Mouse (Mus musculus) skeletal muscle tissue, postnatal 0 days (tissue): Measurements from ENCODE around the gene Tlr9. TPM values are rescaled to one million over a fixed set of nuclear protein-coding genes. Genes with fewer than 3 reads are reported as not detected.

Experiments
- microRNA counts: library from miRNA; unstranded; fragments of <30 nt; microRNA quantifications from one replicate; lab custom pipeline; 2015
- microRNA-seq, 2 experiments: library from miRNA; unstranded; fragments of <30 nt; microRNA quantifications; one replicate each; pipeline ENCODE4; 2016
- polyA plus RNA-seq: library from polyadenylated mRNA; unstranded; fragments of >200 nt; fragmentation: Nextera tagmentation; extraction: Ambion mirVana; gene quantifications from 2 replicates; pipeline ENCODE4 v1.2.1, GENCODE M21; 2015

Gene Tlr9
- polyA plus RNA-seq = 0.08 and 0.09 TPM in 2 replicates

GRCm38 (mm10) chr9:106222261-106222851 lies at the start of gene Tlr9:
Gene Tlr9 (plus strand): TSS chr9:106222598.

DNA sequence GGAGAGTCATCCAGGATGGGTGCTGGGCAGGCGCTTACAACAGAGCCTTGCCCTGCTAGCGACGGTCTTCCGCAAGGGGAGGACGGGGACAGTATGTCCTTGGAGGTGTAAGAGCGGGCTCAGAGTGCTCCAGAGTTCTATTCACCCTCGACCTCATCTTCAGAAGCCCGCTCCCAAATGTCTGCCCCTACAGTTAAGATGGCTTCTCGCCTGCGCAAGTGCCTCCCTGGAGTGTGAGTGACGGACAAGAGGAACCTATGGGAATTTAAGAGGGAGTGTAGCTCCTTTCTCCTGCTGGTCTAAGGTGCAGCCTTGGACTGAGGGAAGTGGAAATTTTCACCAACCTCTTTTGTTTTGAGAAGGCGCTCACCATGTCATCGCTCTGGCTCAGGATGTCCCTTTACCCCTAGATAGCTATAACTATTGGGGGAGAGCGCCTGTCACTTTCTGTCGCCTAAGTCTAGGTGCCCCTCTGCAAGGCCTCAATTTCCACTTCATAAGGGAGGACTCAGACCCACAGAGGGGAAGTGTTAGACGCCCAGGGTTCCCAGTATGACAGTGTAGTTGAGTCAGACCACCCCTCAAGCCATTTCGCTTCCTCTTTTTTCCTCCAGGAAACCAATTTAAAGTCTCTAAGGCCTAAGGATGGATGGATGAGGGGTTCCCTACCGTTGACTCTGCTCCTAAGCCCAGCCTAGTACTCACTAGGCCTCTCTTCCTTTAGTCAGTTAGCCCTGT lies 22.7 kb upstream of the Tlr9 start, which contains the start of gene Ppm1m:
TSS of gene Ppm1m (minus strand) at position 212 of the 738 bp plus-strand sequence.

GRCm38 (mm10) chr9:106202819-106203636 lies 19.4 kb upstream of the Tlr9 start, which contains the start of gene Twf2:
Gene Twf2 (plus strand): TSS chr9:106203108.

MicroRNAs encoded within 50 kb of the gene (microRNA counts, 519-probe panel; counts per million panel counts)
- 7,143 counts per million, percentile 96 among the panel's probes with 10 or more counts for microRNA mmu-let-7g (lab: Ali Mortazavi, UCI)

Small RNA genes within 50 kb of the gene (microRNA-seq; reads per million reads assigned to microRNA genes)
- 30,332 to 30,953 reads per million in 2 experiments for gene Mirlet7g

Other genes starting within 250 kb of the Tlr9 start
- 0.15 and 0.45 TPM in 2 replicates for gene Col6a4, start 125.8 kb upstream of the Tlr9 start, polyA plus RNA-seq
- gene Glyctk, start 64.5 kb upstream of the Tlr9 start, polyA plus RNA-seq = 0.56 and 0.74 TPM in 2 replicates
- 7.7 and 8.9 TPM in 2 replicates for gene Wdr82, start 51.7 kb upstream of the Tlr9 start, polyA plus RNA-seq
- 13.1 and 28.8 TPM in 2 replicates for gene Ppm1m, start 22.9 kb upstream of the Tlr9 start, polyA plus RNA-seq
- 127 TPM in 2 replicates for gene Twf2, start 19.5 kb upstream of the Tlr9 start, polyA plus RNA-seq
- gene Alas1, start 26.1 kb downstream of the Tlr9 start, polyA plus RNA-seq = 171 and 204 TPM in 2 replicates
- 4.8 and 6.3 TPM in 2 replicates for gene Poc1a, start 58.5 kb downstream of the Tlr9 start, polyA plus RNA-seq
- 6.7 and 9.3 TPM in 2 replicates for gene Dusp7, start 146.0 kb downstream of the Tlr9 start, polyA plus RNA-seq
- gene Rpl29, start 206.9 kb downstream of the Tlr9 start, polyA plus RNA-seq = 557 and 573 TPM in 2 replicates
- 10.5 and 13.0 TPM in 2 replicates for gene Acy1, start 215.7 kb downstream of the Tlr9 start, polyA plus RNA-seq
- 6.3 and 9.0 TPM in 2 replicates for gene Abhd14b, start 224.9 kb downstream of the Tlr9 start, polyA plus RNA-seq
- gene Abhd14a, start 225.1 kb downstream of the Tlr9 start, polyA plus RNA-seq = 20.9 and 25.1 TPM in 2 replicates
- 38.6 and 45.3 TPM in 2 replicates for gene Pcbp4, start 230.7 kb downstream of the Tlr9 start, polyA plus RNA-seq
- gene Gpr62, start 243.3 kb downstream of the Tlr9 start, polyA plus RNA-seq = 0.42 and 0.55 TPM in 2 replicates